Mouse (Mus musculus) myocyte (in vitro differentiated cells): ENCODE results near the gene Golt1a.

ENCODE experiments used
- CEBPB ChIP-seq: IDR thresholded peaks from 2 replicates; pipeline ENCODE4 v1.6.1; 2011; ENCODE audit warnings: mild to moderate bottlenecking, moderate library complexity; ENCODE audit not compliant: poor library complexity, insufficient read depth, severe bottlenecking
- MAX ChIP-seq: IDR thresholded peaks from one replicate; pipeline ENCODE4 v1.6.1; 2011; ENCODE audit warnings: low read depth, mild to moderate bottlenecking, control low read depth

DNA sequence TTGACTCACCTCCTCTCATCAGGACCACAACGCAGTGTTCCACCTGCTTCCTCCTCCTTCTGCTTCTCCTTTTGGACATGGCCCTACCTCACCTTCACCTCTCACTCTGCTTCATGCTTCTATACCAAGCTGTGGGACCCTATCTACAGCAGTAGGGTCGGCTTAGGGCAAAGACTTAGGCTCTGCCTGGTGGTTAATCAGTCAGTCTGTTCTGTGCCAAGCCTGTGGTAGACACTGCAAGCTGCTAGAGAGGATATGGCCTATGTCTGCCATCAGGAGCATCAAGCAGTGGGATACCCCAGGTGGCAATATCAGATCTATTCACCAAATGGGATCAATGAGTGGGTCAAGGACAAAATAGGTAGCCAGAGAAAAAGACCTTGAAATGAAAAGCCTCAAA lies 29.1 kb upstream of the Golt1a start:
- no peak for TF ChIP-seq CEBPB
- TF ChIP-seq MAX, result no peak
